Mouse (Mus musculus) liver, postnatal 0 days (tissue): ENCODE data around the gene Herc1.

ENCODE experiments used
- CTCF ChIP-seq: sonication (generic); IDR thresholded peaks from 2 replicates; pipeline ENCODE4 v1.5.1; 2016; ENCODE audit warnings: antibody characterized with exemption, low read depth
- EP300 ChIP-seq: IDR thresholded peaks from 2 replicates; pipeline ENCODE4 v1.6.1; 2016; ENCODE audit warnings: antibody characterized with exemption, low read depth, mild to moderate bottlenecking

DNA sequence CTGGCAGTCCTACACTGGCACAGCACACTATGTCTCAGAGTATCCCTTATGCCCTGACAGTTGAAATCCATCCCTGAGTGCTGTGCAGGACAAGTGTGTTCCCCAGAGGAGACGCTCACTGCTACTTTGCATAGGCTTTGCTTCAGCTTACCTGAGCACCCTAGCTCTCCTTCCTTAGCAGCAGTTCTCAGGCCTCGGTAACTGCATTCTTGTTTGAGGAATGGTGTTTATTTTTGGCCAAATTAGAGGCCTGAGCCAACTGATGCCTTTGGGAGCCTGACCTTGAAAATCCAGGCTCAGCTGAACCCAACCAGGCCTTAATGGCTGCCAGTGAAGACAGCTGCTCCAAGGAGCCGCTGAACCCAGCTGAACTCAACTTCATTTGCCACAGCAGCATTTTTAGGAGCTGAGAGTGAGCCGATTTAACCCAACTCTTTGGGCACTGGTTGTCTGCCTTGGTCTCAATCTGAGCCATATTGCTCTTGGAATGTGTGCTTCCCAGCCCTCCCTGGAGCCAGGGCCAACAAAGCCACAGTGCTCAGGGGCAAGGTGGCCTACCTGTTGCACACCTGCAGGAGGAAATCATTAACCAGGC, 163.5 kb downstream of the Herc1 start:
- no peak for TF ChIP-seq EP300
- TF ChIP-seq CTCF = no peak
